Mouse (Mus musculus): ENCODE results near the gene Cdk14. TPM values are rescaled to one million over a fixed set of nuclear protein-coding genes. Genes with fewer than 3 reads are reported as not detected.
A peak's percentile ranks its signal among the peaks of the same experiment; 100 is the strongest.
"Not testable (repeated sequence)": the region's sequence is repeated elsewhere in the genome, so short reads cannot be mapped to it uniquely, and the experiment has no call there.

Cdk14 gene
- polyA plus RNA-seq, 1 experiment from 2014 or later, result 30.6 TPM

GRCm38 (mm10) chr5:5242704-5243103 is 177.4 kb downstream of the Cdk14 start:
- no peak overlapping the region for H3K27ac ChIP-seq (ENCODE audit: low read length)
- no peak overlapping the region for H3K9ac ChIP-seq (replicated peaks; ENCODE audit: low read depth, low read length)
- no peaks in the 10 kb centered on the region for H3K9me3 ChIP-seq (ENCODE audit: control insufficient read depth, low read length)
- H3K4me3 ChIP-seq (replicated peaks; ENCODE audit: low read length), result no peak overlapping the region
- WGBS, result 86% methylated on average over 5 of the region's 5 CpGs
- ATAC-seq, result no peak
- H3K36me3 ChIP-seq (ENCODE audit: control insufficient read depth, insufficient read depth), result no peaks in the 10 kb centered on the region
- H3K4me1 ChIP-seq (replicated peaks; ENCODE audit: control insufficient read depth, insufficient read depth, low read length), result no peaks in the 10 kb centered on the region
- no peaks in the 10 kb centered on the region for H3K27me3 ChIP-seq (replicated peaks; ENCODE audit: control insufficient read depth, insufficient read depth, low read length)
- no peak overlapping the region for H3K4me2 ChIP-seq (ENCODE audit: low read length)

- 83% methylated on average over 6 of the region's 6 CpGs for WGBS
- no peak overlapping the region for H3K9ac ChIP-seq (replicated peaks; ENCODE audit: low read depth, low read length)
- 0 out of 2 replicates have a peak, but pooled peaks have one; percentile 16 for ATAC-seq
Measured at GRCm38 (mm10) chr5:5241088-5241487, 179.0 kb downstream of the Cdk14 start.

GRCm38 (mm10) chr5:5240121-5240520 is 180.0 kb downstream of the Cdk14 start:
- Histone ChIP-seq H3K9me3 (ENCODE audit: control insufficient read depth, low read length) (no peaks in the 10 kb centered on the region), H3K4me2 (ENCODE audit: low read length) (no peak overlapping the region), H3K4me3 (replicated peaks; ENCODE audit: low read length) (no peak overlapping the region), H3K27me3 (replicated peaks; ENCODE audit: control insufficient read depth, insufficient read depth, low read length) (no peaks in the 10 kb centered on the region), H3K36me3 (ENCODE audit: control insufficient read depth, insufficient read depth) (no peaks in the 10 kb centered on the region), H3K4me1 (replicated peaks; ENCODE audit: control insufficient read depth, insufficient read depth, low read length) (no peaks in the 10 kb centered on the region), H3K27ac (ENCODE audit: low read length) (no peak overlapping the region), H3K9ac (replicated peaks; ENCODE audit: low read depth, low read length) (no peak overlapping the region)
- 83% methylated on average over 3 of the region's 3 CpGs for WGBS
- peak; percentile 65 for ATAC-seq

More at GRCm38 (mm10) chr5:5241088-5241487, 179.0 kb downstream of the Cdk14 start:
- H3K27ac ChIP-seq (ENCODE audit: low read length), result no peak overlapping the region
- no peaks in the 10 kb centered on the region for H3K27me3 ChIP-seq (replicated peaks; ENCODE audit: control insufficient read depth, insufficient read depth, low read length)
- H3K36me3 ChIP-seq (ENCODE audit: control insufficient read depth, insufficient read depth), result no peaks in the 10 kb centered on the region
- H3K4me3 ChIP-seq (replicated peaks; ENCODE audit: low read length), result no peak overlapping the region
- no peak overlapping the region for H3K4me2 ChIP-seq (ENCODE audit: low read length)
- H3K4me1 ChIP-seq (replicated peaks; ENCODE audit: control insufficient read depth, insufficient read depth, low read length), result no peaks in the 10 kb centered on the region
- no peaks in the 10 kb centered on the region for H3K9me3 ChIP-seq (ENCODE audit: control insufficient read depth, low read length)

GRCm38 (mm10) chr5:5234935-5235334 is 185.2 kb downstream of the Cdk14 start:
- not testable (repeated sequence) for H3K4me3 ChIP-seq (replicated peaks; ENCODE audit: low read length); H3K4me1 ChIP-seq (replicated peaks; ENCODE audit: control insufficient read depth, insufficient read depth, low read length); ATAC-seq; H3K36me3 ChIP-seq (ENCODE audit: control insufficient read depth, insufficient read depth); H3K9ac ChIP-seq (replicated peaks; ENCODE audit: low read depth, low read length); H3K9me3 ChIP-seq (ENCODE audit: control insufficient read depth, low read length); H3K27ac ChIP-seq (ENCODE audit: low read length); H3K4me2 ChIP-seq (ENCODE audit: low read length); H3K27me3 ChIP-seq (replicated peaks; ENCODE audit: control insufficient read depth, insufficient read depth, low read length)
- 94% methylated on average over 10 of the region's 10 CpGs for WGBS

- no peaks in the 10 kb centered on the region for H3K27me3 ChIP-seq (replicated peaks; ENCODE audit: control insufficient read depth, insufficient read depth, low read length)
- no peak overlapping the region for H3K4me2 ChIP-seq (ENCODE audit: low read length)
- no peak overlapping the region for H3K4me3 ChIP-seq (replicated peaks; ENCODE audit: low read length)
- no peaks in the 10 kb centered on the region for H3K9me3 ChIP-seq (ENCODE audit: control insufficient read depth, low read length)
- no peaks in the 10 kb centered on the region for H3K36me3 ChIP-seq (ENCODE audit: control insufficient read depth, insufficient read depth)
- no peak overlapping the region for H3K27ac ChIP-seq (ENCODE audit: low read length)
- no peaks in the 10 kb centered on the region for H3K4me1 ChIP-seq (replicated peaks; ENCODE audit: control insufficient read depth, insufficient read depth, low read length)
- no peak for ATAC-seq
- WGBS, result 85% methylated on average over 4 of the region's 4 CpGs
- no peak overlapping the region for H3K9ac ChIP-seq (replicated peaks; ENCODE audit: low read depth, low read length)
Measured at GRCm38 (mm10) chr5:5226966-5227365, 193.1 kb downstream of the Cdk14 start.

GRCm38 (mm10) chr5:5211780-5212135 is 208.4 kb downstream of the Cdk14 start:
- no peak for ATAC-seq
- H3K4me3 ChIP-seq (replicated peaks; ENCODE audit: low read length), result no peak overlapping the region
- peaks cover 6% of the 10 kb centered on the region for H3K4me1 ChIP-seq (replicated peaks; ENCODE audit: control insufficient read depth, insufficient read depth, low read length)
- H3K36me3 ChIP-seq (ENCODE audit: control insufficient read depth, insufficient read depth), result no peaks in the 10 kb centered on the region
- 64% methylated on average over 1 of the region's 1 CpGs for WGBS
- no peak overlapping the region for H3K4me2 ChIP-seq (ENCODE audit: low read length)
- H3K27ac ChIP-seq (ENCODE audit: low read length), result no peak overlapping the region
- H3K27me3 ChIP-seq (replicated peaks; ENCODE audit: control insufficient read depth, insufficient read depth, low read length), result no peaks in the 10 kb centered on the region
- H3K9me3 ChIP-seq (ENCODE audit: control insufficient read depth, low read length), result no peaks in the 10 kb centered on the region
- no peak overlapping the region for H3K9ac ChIP-seq (replicated peaks; ENCODE audit: low read depth, low read length)

- WGBS, result 42% methylated on average over 7 of the region's 7 CpGs
- Histone ChIP-seq H3K36me3 (ENCODE audit: control insufficient read depth, insufficient read depth) (no peaks in the 10 kb centered on the region), H3K4me3 (replicated peaks; ENCODE audit: low read length) (no peak overlapping the region), H3K27ac (ENCODE audit: low read length) (no peak overlapping the region), H3K4me2 (ENCODE audit: low read length) (no peak overlapping the region), H3K27me3 (replicated peaks; ENCODE audit: control insufficient read depth, insufficient read depth, low read length) (no peaks in the 10 kb centered on the region), H3K4me1 (replicated peaks; ENCODE audit: control insufficient read depth, insufficient read depth, low read length) (peaks cover 6% of the 10 kb centered on the region), H3K9ac (replicated peaks; ENCODE audit: low read depth, low read length) (no peak overlapping the region), H3K9me3 (ENCODE audit: control insufficient read depth, low read length) (no peaks in the 10 kb centered on the region)
- ATAC-seq, result peak; percentile 67
Measured at GRCm38 (mm10) chr5:5211034-5211779, 208.9 kb downstream of the Cdk14 start.

- no peak overlapping the region for H3K4me3 ChIP-seq (replicated peaks; ENCODE audit: low read length)
- ATAC-seq, result no peak
- no peaks in the 10 kb centered on the region for H3K36me3 ChIP-seq (ENCODE audit: control insufficient read depth, insufficient read depth)
- WGBS, result 77% methylated on average over 4 of the region's 4 CpGs
- peaks cover 6% of the 10 kb centered on the region for H3K4me1 ChIP-seq (replicated peaks; ENCODE audit: control insufficient read depth, insufficient read depth, low read length)
- no peak overlapping the region for H3K27ac ChIP-seq (ENCODE audit: low read length)
- no peak overlapping the region for H3K4me2 ChIP-seq (ENCODE audit: low read length)
- no peaks in the 10 kb centered on the region for H3K27me3 ChIP-seq (replicated peaks; ENCODE audit: control insufficient read depth, insufficient read depth, low read length)
- no peak overlapping the region for H3K9ac ChIP-seq (replicated peaks; ENCODE audit: low read depth, low read length)
- no peaks in the 10 kb centered on the region for H3K9me3 ChIP-seq (ENCODE audit: control insufficient read depth, low read length)
Measured at GRCm38 (mm10) chr5:5208016-5208415, 212.1 kb downstream of the Cdk14 start.

- H3K36me3 ChIP-seq (ENCODE audit: control insufficient read depth, insufficient read depth), result no peaks in the 10 kb centered on the region
- H3K4me1 ChIP-seq (replicated peaks; ENCODE audit: control insufficient read depth, insufficient read depth, low read length), result peaks cover 2% of the 10 kb centered on the region; the same call in 1 of the 2 replicates
- WGBS, result 78% methylated on average over 9 of the region's 9 CpGs
- H3K27ac ChIP-seq (ENCODE audit: low read length), result no peak overlapping the region
- H3K27me3 ChIP-seq (replicated peaks; ENCODE audit: control insufficient read depth, insufficient read depth, low read length), result no peaks in the 10 kb centered on the region
- no peaks in the 10 kb centered on the region for H3K9me3 ChIP-seq (ENCODE audit: control insufficient read depth, low read length)
- H3K9ac ChIP-seq (replicated peaks; ENCODE audit: low read depth, low read length), result no peak overlapping the region
- no peak overlapping the region for H3K4me3 ChIP-seq (replicated peaks; ENCODE audit: low read length)
- ATAC-seq, result no peak
- H3K4me2 ChIP-seq (ENCODE audit: low read length), result no peak overlapping the region
Measured at GRCm38 (mm10) chr5:5206012-5206411, 214.1 kb downstream of the Cdk14 start.
